Mouse (Mus musculus) neutrophil, adult 5-6 weeks (primary cell): ENCODE results near the gene Pnkp. TPM values are rescaled to one million over a fixed set of nuclear protein-coding genes. Genes with fewer than 3 reads are reported as not detected.
A peak's percentile ranks its signal among the peaks of the same experiment; 100 is the strongest.

ENCODE experiments used
- ATAC-seq: fragments of 151-379, 151-347 bp; 2 replicates; pipeline ENCODE4 v1.8.0; 2017; ENCODE audit warnings: mild to moderate bottlenecking, moderate TSS enrichment; ENCODE audit not compliant: insufficient number of reproducible peaks, poor library complexity, low FRiP score, severe bottlenecking; ENCODE audit errors: extremely low read depth
- total RNA-seq: library from RNA; stranded (forward); fragments of 200-1000 nt; gene quantifications from 2 replicates; pipeline ENCODE4 v1.2.3, GENCODE M21; 2017

The Pnkp gene
- total RNA-seq, 1 experiment from 2014 or later = 95.7 TPM

GRCm38 (mm10) chr7:44850146-44850545 is 6.8 kb upstream of the Pnkp start:
- no peak for ATAC-seq

- no peak for ATAC-seq
Observed at GRCm38 (mm10) chr7:44850789-44851624, 5.9 kb upstream of the Pnkp start.

- no peak for ATAC-seq
Observed at GRCm38 (mm10) chr7:44851625-44852234, 5.2 kb upstream of the Pnkp start.

- ATAC-seq = no peak
Observed at GRCm38 (mm10) chr7:44852259-44853027, 4.5 kb upstream of the Pnkp start.

- ATAC-seq = no peak
Observed at GRCm38 (mm10) chr7:44853065-44853464, 3.9 kb upstream of the Pnkp start.

GRCm38 (mm10) chr7:44853596-44854355 is 3.2 kb upstream of the Pnkp start:
- no peak for ATAC-seq

GRCm38 (mm10) chr7:44854356-44855031 is 2.4 kb upstream of the Pnkp start:
- ATAC-seq = peak; percentile 22

GRCm38 (mm10) chr7:44855036-44855435 is 1.9 kb upstream of the Pnkp start:
- ATAC-seq = no peak

- ATAC-seq = no peak
Observed at GRCm38 (mm10) chr7:44856265-44856916, 548 bp upstream of the Pnkp start.

GRCm38 (mm10) chr7:44857905-44858304 is 966 bp downstream of the Pnkp start:
- ATAC-seq = 0 out of 2 replicates have a peak, but pooled peaks have one; percentile 13

- no peak for ATAC-seq
Observed at GRCm38 (mm10) chr7:44859896-44860295, 3.0 kb downstream of the Pnkp start.

GRCm38 (mm10) chr7:44860576-44861428 is 3.9 kb downstream of the Pnkp start:
- peak; percentile 40 for ATAC-seq

- ATAC-seq = no peak
Observed at GRCm38 (mm10) chr7:44861429-44861816, 4.5 kb downstream of the Pnkp start.

- ATAC-seq = no peak
Observed at GRCm38 (mm10) chr7:44862434-44862833, 5.5 kb downstream of the Pnkp start.

GRCm38 (mm10) chr7:44863210-44863609 is 6.3 kb downstream of the Pnkp start:
- ATAC-seq = no peak

GRCm38 (mm10) chr7:44863982-44864494 is 7.1 kb downstream of the Pnkp start:
- ATAC-seq = no peak
